Mouse (Mus musculus): ENCODE results near the gene Odf4. TPM values are rescaled to one million over a fixed set of nuclear protein-coding genes. Genes with fewer than 3 reads are reported as not detected.
"Not testable (repeated sequence)": the region's sequence is repeated elsewhere in the genome, so short reads cannot be mapped to it uniquely, and the experiment has no call there.

Odf4 gene
- polyA plus RNA-seq, 1 experiment = 1.7 TPM

DNA sequence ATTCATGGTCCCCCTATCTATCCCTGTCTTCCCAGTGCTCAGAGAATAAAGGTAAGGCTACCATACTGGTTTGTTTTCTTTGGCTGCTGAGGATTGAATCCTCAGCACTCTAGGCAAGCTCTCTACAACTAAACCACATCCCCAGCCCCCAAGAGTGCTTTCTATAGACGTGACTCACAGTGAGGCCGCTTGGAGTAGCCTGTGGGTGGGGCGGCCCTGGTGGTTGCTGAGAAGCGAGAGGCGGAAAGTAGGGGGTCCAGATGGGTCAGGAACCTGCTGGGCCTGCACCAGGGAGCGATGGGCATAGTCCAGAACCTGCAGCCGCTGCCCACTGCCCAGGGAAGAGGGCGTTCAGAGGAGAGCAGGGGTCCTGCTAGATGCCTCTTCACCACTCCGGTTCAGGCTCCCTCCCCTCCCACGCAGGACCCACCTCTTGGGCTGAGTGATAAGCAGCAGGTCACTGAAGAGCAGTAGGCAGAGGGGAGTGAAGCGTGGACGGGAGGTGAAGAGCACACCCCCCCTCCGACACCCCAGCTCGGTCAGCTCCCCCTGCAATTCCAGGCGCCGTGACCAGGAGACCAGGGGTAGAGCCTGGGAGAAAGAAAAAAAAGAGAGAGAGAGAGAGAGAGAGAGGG is 20.0 kb upstream of the Odf4 start:
- no peak for DNase-seq (ENCODE audit: low read depth)

DNA sequence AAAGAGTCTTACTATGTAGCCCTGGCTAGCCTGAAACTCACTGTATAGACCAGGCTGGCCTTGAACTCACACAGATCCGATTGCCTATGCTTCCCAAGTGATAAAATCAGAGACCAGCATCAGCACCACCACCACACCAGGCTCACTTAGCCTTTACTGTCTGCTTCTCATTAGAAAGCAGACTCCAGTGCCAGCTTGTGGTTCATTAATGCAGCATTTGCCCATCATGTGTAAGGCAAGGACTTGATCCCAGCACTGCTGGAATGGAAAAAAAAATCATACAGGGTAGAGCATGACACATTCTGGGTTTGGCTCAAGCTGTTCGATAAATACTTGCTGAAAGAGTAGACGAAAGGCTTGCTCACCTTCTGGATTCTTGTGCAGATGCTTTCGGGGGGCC is 19.1 kb upstream of the Odf4 start:
- DNase-seq (ENCODE audit: low read depth) = no peak

GRCm38 (mm10) chr11:68945245-68945644 is 18.4 kb upstream of the Odf4 start:
- DNase-seq (ENCODE audit: low read depth) = no peak

GRCm38 (mm10) chr11:68942731-68943130 is 15.8 kb upstream of the Odf4 start:
- no peak for DNase-seq (ENCODE audit: low read depth)

DNA sequence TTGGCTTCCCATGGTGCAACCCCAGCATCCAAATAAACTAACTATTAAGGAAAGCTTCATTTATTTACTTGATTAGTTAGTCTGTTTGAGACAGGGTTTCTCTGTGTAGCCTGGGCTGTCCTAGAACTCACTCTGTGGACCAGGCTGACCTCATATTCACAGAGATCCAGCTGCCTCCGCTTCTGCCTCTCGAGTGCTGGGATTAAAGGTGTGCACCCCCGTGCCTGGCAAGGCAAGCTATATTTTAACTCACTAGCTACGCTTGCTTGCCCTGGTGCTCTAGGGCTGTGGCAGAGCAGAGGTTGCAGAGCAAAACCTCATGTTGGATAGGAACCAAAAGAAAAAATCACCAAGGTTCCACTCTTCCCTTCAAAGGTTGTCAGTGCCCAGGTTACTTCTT is 13.6 kb upstream of the Odf4 start:
- DNase-seq (ENCODE audit: low read depth) = no peak

DNA sequence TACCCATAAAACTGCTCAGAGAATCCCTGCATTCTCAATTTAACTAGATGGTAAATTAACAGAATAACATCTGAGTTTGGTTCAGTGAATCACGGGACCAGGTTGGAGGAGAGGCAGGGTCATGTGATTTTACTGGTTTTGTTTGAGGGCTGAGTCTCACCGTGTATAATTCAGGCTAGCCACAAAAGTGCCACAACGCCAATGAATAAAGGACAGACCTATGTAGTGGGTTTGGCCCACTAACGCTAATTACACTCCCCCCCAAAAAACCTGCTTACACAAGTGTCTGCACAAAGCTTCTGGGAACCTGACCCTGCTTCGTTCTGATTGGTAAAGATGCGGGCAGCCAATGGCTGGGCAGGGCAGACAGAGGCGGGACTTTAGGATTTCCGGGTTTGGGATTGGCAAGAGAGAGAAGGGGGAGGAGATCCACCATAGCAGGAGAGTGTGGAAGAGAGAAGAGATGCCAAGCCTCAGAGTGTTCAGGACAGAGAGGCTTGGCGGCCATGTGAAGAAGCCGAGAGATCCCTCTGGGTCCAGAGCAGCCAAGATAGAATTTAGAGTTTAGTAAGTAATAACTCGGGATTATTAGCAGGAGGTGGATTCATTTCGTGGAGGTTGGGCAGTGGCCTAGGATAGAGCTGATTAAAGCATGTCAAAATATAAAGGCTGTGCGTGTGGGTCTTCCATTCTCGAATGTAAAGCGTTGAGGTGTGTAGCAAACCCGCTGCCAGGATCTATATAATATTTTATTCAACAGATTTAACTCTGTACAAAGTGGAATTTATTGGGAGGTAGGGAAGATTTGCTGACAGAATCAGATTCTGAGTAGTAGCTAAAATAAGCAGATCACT is 12.8 kb upstream of the Odf4 start:
- peak; percentile 66 for DNase-seq (ENCODE audit: low read depth)

- not testable (repeated sequence) for DNase-seq (ENCODE audit: low read depth)
These were observed 10.1 kb upstream of the Odf4 start for GRCm38 (mm10) chr11:68936951-68937350.

GRCm38 (mm10) chr11:68933885-68934507 is 7.1 kb upstream of the Odf4 start:
- DNase-seq (ENCODE audit: low read depth) = no peak

DNA sequence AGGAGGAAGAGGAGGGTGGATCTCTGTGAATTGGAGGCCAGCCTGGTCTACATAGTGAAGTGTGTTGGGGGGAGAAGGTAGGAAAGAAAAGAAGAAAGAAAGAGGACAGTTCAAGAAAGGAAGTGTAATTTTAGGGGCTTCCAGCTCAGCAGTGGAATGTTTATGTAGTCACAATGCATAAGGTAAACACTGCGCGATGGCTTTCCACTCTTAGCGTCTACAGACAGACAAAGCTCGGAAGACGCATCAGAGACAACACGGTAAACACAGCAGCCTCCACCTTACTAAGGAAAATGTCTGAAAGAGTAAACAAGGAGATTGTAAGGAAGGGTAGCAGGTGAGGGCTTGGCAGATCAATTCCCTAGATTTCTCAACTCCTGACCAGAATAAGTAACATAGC is 3.1 kb upstream of the Odf4 start:
- no peak for DNase-seq (ENCODE audit: low read depth)

- DNase-seq (ENCODE audit: low read depth) = no peak
These were observed 2.1 kb downstream of the Odf4 start for GRCm38 (mm10) chr11:68924749-68925148.

- no peak for DNase-seq (ENCODE audit: low read depth)
These were observed 3.7 kb downstream of the Odf4 start for GRCm38 (mm10) chr11:68923191-68923590.

- no peak for DNase-seq (ENCODE audit: low read depth)
These were observed 12.3 kb downstream of the Odf4 start for GRCm38 (mm10) chr11:68914566-68914965.

DNA sequence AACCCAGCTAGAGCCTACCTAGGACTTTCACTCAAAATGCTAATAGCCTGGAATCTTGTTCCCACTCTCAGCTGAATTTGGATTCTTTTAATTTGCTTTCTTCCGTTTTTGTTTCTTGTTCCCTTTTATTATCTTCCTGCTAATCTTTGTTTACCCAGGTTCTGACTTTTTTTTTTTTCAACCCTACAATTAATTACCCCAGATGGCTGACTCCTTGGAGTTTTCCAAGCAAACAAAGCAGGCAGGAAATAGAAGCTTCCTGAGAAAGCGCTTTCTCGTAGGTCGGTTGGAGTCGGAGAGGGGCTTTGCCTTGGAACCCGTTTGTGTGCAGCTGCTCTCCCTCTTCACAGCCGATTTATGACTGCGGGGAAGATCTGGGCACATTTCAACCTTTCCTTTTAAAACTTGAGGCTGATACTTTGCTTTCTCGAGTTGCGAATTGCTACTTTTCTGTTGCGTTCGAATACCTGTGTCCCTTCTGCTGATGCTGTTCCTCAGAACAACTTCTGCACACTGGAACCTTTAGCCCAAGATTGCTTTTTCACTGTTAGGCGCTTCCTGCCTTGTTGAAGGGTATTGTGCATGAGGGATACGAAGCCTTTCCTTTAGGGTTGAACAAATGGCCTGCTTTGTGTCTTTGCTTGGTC is 15.2 kb downstream of the Odf4 start:
- no peak for DNase-seq (ENCODE audit: low read depth)

GRCm38 (mm10) chr11:68908846-68909503 is 17.9 kb downstream of the Odf4 start:
- DNase-seq (ENCODE audit: low read depth) = no peak

- DNase-seq (ENCODE audit: low read depth) = no peak
These were observed 19.6 kb downstream of the Odf4 start for GRCm38 (mm10) chr11:68907251-68907650.

DNA sequence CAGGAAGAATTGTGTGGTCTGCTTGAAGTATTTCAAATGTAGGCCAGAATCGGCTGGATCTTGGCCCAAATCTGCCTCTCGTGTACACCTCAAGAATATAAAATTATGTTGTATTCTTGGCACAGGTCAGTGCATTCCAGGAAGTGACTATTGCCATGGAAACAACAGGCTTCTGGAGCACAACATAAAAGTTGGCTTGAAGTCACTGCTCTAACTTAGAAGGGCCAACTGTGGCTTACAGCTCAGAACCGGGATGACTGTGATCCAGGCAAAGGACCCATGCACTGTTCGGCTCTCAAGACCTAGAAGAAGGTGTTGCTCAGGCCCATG is 20.5 kb downstream of the Odf4 start:
- no peak for DNase-seq (ENCODE audit: low read depth)

DNA sequence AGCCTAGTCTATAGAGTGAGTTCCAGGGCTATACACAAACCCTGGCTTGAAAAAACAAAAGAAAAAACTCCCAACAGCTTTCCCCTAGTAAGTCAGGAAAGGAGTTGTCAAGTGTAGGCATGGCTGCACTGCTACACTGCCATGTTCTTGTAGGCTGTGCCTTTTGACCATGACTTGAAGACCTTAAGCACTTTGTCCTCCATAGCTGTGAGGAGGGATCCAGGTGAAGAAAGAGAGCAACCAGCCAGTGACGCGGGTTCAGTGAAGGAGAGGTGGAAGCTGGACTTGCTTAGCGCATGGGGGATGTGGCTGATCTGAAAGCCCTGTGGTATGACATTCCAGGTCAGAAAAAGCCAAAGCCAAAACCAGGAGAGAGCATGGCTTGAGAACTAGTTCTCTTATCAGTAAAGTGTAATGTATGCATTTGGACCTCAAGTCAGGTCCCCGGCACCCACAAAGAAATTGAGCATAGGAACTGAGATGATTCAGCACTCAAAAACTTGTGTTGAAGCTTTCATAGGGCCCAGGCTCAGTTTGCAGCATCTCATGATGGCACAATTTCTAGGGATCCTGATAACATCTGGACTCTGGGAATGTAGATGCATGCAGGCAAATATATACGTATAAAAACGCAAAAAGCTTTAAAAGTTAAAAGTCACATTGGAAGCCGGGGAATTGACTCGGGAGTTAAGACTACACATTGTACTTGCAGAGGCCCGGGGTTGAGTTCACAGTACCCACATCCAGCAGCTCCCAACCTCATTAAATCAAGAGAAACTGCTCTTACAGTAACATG is 21.0 kb downstream of the Odf4 start:
- no peak for DNase-seq (ENCODE audit: low read depth)

DNA sequence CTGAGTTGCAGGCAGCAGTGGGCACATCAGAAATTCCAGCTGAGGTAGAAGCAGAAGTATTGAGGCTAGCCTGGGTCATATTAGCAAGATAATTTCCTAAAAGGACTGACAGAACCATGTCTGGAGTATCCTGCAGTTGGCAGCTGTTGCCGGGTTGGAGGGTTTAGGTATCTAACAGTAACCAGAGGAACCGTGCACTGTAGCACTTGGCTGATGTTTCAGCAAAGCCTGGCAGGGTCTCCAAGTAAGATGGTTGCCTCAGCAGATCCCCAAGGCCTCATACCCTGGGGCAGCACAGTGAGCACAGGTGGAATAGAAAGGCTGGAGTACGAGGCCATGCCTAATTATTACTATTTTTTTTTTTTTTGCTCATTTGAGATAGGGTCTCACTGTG is 21.7 kb downstream of the Odf4 start:
- no peak for DNase-seq (ENCODE audit: low read depth)

GRCm38 (mm10) chr11:68904375-68905137 is 22.3 kb downstream of the Odf4 start:
- no peak for DNase-seq (ENCODE audit: low read depth)

DNA sequence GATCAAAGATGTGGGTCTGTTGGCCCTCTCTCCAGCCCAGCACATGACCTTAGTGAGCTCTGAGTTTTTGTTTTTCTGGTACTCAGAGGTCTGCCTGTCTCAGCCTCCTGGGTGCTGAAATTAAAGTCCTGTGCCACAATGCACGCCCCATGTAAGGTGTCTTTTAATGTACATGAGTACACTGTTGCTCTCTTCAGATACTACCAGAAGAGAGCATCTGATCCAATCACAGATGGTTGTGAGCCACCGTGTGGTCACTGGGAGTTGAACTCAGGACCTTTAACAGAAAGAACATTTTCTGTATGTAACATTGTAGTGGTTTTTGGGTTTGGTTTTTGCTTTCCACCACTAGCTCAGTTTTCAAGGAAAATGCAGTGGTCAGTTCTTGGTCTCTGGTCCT is 23.1 kb downstream of the Odf4 start:
- no peak for DNase-seq (ENCODE audit: low read depth)
